Comparison of ENCODE assay signal across 7 mouse cellular contexts in genomic region chr16:18127241-18127861, GRCm38 (mm10). TPM values are rescaled to one million over a fixed set of nuclear protein-coding genes. Genes with fewer than 3 reads are reported as not detected.
DNase-seq lines count a peak whose midpoint lies in the region; ATAC-seq lines count a peak whose summit lies in the region.

TSS of gene Rtn4r (plus strand) at chr16:18127642.

- H3K27me3 ChIP-seq in forebrain, embryonic 13.5 days: peaks cover 32% of the 10 kb centered on the region
- peaks cover 9% of the 10 kb centered on the region for H3K27me3 ChIP-seq in hindbrain, embryonic 14.5 days (ENCODE audit: control insufficient read depth, insufficient read depth, low read length)

- H3K4me1 ChIP-seq in brown adipose tissue, adult 24 weeks (ENCODE audit: control insufficient read depth, insufficient read depth, insufficient read length, low read length): no peaks in the 10 kb centered on the region
- peaks cover 42% of the 10 kb centered on the region for H3K4me1 ChIP-seq in forebrain, embryonic 13.5 days
- peaks cover 28% of the 10 kb centered on the region for H3K4me1 ChIP-seq in hindbrain, embryonic 14.5 days (replicated peaks; ENCODE audit: control insufficient read depth, insufficient read depth, low read length)

- no peak within 1 kb of the TSS for H3K27ac ChIP-seq in brown adipose tissue, adult 24 weeks (replicated peaks; ENCODE audit: low read depth, low read length)
- H3K27ac ChIP-seq in forebrain, embryonic 13.5 days: peak within 1 kb of the TSS; percentile 26; the same call in 1 of the 2 replicates
- H3K27ac ChIP-seq in hindbrain, embryonic 14.5 days: peak within 1 kb of the TSS; percentile 86

- H3K4me2 ChIP-seq in forebrain, embryonic 13.5 days: peak within 1 kb of the TSS; percentile 93
- peak within 1 kb of the TSS; percentile 82 for H3K4me2 ChIP-seq in hindbrain, embryonic 14.5 days (replicated peaks)

- intact Hi-C loops in left cerebral cortex, postnatal 10 days (cut with DNase I): loop anchor here (5.0 kb wide), 1 partner anchor 45 kb away; no protein-coding TSS in a partner anchor

- no peaks in the 10 kb centered on the region for H3K9me3 ChIP-seq in forebrain, embryonic 13.5 days (replicated peaks)
- no peaks in the 10 kb centered on the region for H3K9me3 ChIP-seq in hindbrain, embryonic 14.5 days (ENCODE audit: control insufficient read depth, low read length)

- WGBS in forebrain, embryonic 13.5 days: 0% methylated on average over 43 of the region's 96 CpGs
- WGBS in hindbrain, embryonic 14.5 days: under 1% methylated on average over 79 of the region's 96 CpGs

- H3K9ac ChIP-seq in forebrain, embryonic 13.5 days: peak within 1 kb of the TSS; percentile 84
- H3K9ac ChIP-seq in hindbrain, embryonic 14.5 days: peak within 1 kb of the TSS; percentile 91

- H3K36me3 ChIP-seq in forebrain, embryonic 13.5 days (ENCODE audit: poor library complexity, severe bottlenecking): no peaks in the 10 kb centered on the region
- H3K36me3 ChIP-seq in hindbrain, embryonic 14.5 days (replicated peaks; ENCODE audit: control insufficient read depth, insufficient read depth): no peaks in the 10 kb centered on the region

- ATAC-seq in forebrain, embryonic 13.5 days: peak; percentile 83
- ATAC-seq in hindbrain, embryonic 14.5 days (ENCODE audit: low FRiP score): peak; percentile 78
- ATAC-seq in megakaryocyte, adult 5-6 weeks (ENCODE audit: poor library complexity, severe bottlenecking): peak; percentile 78

- peak within 1 kb of the TSS; percentile 45 for H3K4me3 ChIP-seq in brown adipose tissue, adult 24 weeks (ENCODE audit: insufficient read depth, low read depth, low read length)
- H3K4me3 ChIP-seq in forebrain, embryonic 13.5 days: peak within 1 kb of the TSS; percentile 71
- peak within 1 kb of the TSS; percentile 73 for H3K4me3 ChIP-seq in hindbrain, embryonic 14.5 days (replicated peaks; ENCODE audit: low read length)

- DNase-seq in NIH3T3 (ENCODE audit: low read depth): peak; percentile 53
- DNase-seq in hindbrain, embryonic 14.5 days (ENCODE audit: low spot score): peak; percentile 72
- peak in 1 of 2 experiments; percentile 79 for DNase-seq in left cerebral cortex, postnatal 10 days (ENCODE audit: extremely low spot score in 1 of 2, low spot score in 2 of 2)
- peak; percentile 72 for DNase-seq in right cerebral cortex, postnatal 4 days

RNA-seq across cellular contexts. Expression of gene Rtn4r, which starts in this region (rescaled TPM):
- not detected in 2 replicates for polyA plus RNA-seq in brown adipose tissue, adult 24 weeks (2012; ENCODE audit: insufficient read depth, insufficient read length, missing spikeins)
- 7.3 and 7.8 TPM in 2 replicates for polyA plus RNA-seq in forebrain, embryonic 13.5 days (2015; fragmentation: Nextera tagmentation; extraction: Ambion mirVana)
- 22.7 and 26.2 TPM in 2 replicates for polyA plus RNA-seq in hindbrain, embryonic 14.5 days (2014; fragmentation: Nextera tagmentation; extraction: Ambion mirVana)
- 10 to 100 TPM; 73.2 to 82.6 TPM for total RNA-seq in left cerebral cortex, postnatal 10 days (2021)
- 0.36 and 0.85 TPM in 2 replicates for total RNA-seq in megakaryocyte, adult 5-6 weeks (2015)
- 0.26 TPM in 1 of 2 replicates, not detected in the other for total RNA-seq in megakaryocyte, adult 5-6 weeks (2017)

Comparison
In these comparisons a context has a peak if more than half of its experiments do, and no peak if none do; other contexts are left out.
1. RNA of gene Rtn4r (total RNA-seq): 73.2 to 82.6 TPM in left cerebral cortex, postnatal 10 days; 0.26 to 0.85 TPM in megakaryocyte, adult 5-6 weeks; every median in the first group is over 10 times any median in the second.
2. Peak in ATAC-seq in megakaryocyte, adult 5-6 weeks; RNA of the gene not detected or under 1 TPM.
3. Peak in every context shown above with its lines, with median percentiles within 50 percentile points of each other: H3K4me3 ChIP-seq and ATAC-seq.